Mouse (Mus musculus) C3H10T1/2 (cell line): ENCODE results near the gene Wasf1. TPM values are rescaled to one million over a fixed set of nuclear protein-coding genes. Genes with fewer than 3 reads are reported as not detected.

Source experiments
- polyA plus RNA-seq, 2 experiments: library from polyadenylated mRNA; unstranded; fragments of >200 nt; fragmentation: generic; extraction: Trizol; gene quantifications; one replicate each; pipeline ENCODE4 v1.2.1; 2012; ENCODE audit warnings: missing spikeins in 2 of 2

The Wasf1 gene
- polyA plus RNA-seq, result 1 to 10 TPM; 2.8 to 6.6 TPM

DNA sequence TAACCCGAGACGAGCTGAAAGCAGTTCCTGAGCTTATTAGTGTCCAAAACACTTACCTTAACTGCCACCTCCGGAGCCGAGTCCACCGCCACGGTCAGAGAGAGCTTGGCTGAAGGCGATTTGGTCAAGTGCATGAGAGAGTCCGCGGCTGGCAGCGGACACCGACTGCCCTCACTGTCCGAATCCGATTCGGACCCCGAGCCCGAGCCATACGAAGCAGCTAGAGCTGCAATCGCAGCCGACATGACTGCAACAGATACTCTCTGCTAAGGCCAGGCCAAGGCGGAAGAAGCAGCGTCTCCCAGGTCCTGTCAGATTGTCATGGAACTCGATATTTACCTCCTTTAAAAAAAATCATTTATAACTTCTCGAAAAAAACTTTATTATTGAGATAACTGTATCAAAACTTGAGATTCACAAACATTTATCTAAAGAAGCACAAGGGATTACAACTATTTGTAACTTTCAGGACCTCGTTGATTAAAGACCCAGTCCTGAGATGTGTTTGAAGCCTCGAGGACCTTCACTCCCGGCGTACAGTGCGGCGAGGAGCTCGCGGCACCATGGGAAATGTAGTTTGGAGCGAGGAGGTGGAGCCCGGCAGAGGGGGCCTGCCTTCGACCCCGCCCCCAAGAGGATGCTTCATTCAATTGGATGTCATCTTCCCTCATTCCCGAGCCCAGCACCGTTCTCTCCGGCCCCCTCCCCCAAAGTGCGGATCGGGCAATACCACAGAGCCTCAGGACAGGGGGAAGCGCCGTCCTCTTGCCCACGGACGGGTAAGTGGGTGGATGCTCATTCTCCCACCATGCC lies at the start of gene Wasf1, which contains the start of gene Cdc40:
Wasf1 (plus strand) TSS at position 645 of the 813 bp plus-strand sequence.
Cdc40 (minus strand) TSS at position 481 of the 813 bp plus-strand sequence.

Other genes with a start within 250 kb of the Wasf1 start
- under 1 TPM; 0.06 TPM for gene Mettl24, start 200.2 kb upstream of the Wasf1 start, polyA plus RNA-seq
- gene Cdc40, start 164 bp upstream of the Wasf1 start, polyA plus RNA-seq, result 10 to 100 TPM in 1 of 2 experiments, under 1 TPM in 1; 0.87 to 10.3 TPM
- not detected for gene Gpr6, start 188.8 kb downstream of the Wasf1 start, polyA plus RNA-seq